Mouse (Mus musculus) forebrain, embryonic 16.5 days (tissue): ENCODE results near the gene Ccdc85b. TPM values are rescaled to one million over a fixed set of nuclear protein-coding genes. Genes with fewer than 3 reads are reported as not detected.
"Not testable (repeated sequence)": the region's sequence is repeated elsewhere in the genome, so short reads cannot be mapped to it uniquely, and the experiment has no call there.

ENCODE experiments used
- ATAC-seq: fragments of 200-750 bp; cut with Nextera tagmentation; 2 replicates; pipeline ENCODE4 v1.8.0; 2017; ENCODE audit warnings: mild to moderate bottlenecking, moderate library complexity
- H3K27ac ChIP-seq: fragments of 300-500 bp; sonication (generic); 2 replicates; pipeline ENCODE4 v1.5.1; 2014; ENCODE audit warnings: low read length, control low read depth
- H3K27me3 ChIP-seq: fragments of 300-500 bp; sonication (generic); replicated peaks from 2 replicates; pipeline ENCODE4 v1.6.1; 2014; ENCODE audit warnings: low read length; ENCODE audit not compliant: control insufficient read depth, insufficient read depth
- H3K36me3 ChIP-seq: fragments of 300-500 bp; sonication (generic); 2 replicates; pipeline ENCODE4 v1.6.1; 2014; ENCODE audit not compliant: control insufficient read depth, insufficient read depth
- H3K4me1 ChIP-seq: fragments of 300-500 bp; sonication (generic); replicated peaks from 2 replicates; pipeline ENCODE4 v1.6.1; 2014; ENCODE audit warnings: low read length; ENCODE audit not compliant: control insufficient read depth, insufficient read depth
- H3K4me2 ChIP-seq: fragments of 300-500 bp; sonication (generic); 2 replicates; pipeline ENCODE4 v1.6.1; 2014; ENCODE audit warnings: mild to moderate bottlenecking, low read length, control low read depth
- H3K4me3 ChIP-seq: fragments of 300-500 bp; sonication (generic); replicated peaks from 2 replicates; pipeline ENCODE4 v1.5.1; 2014; ENCODE audit warnings: mild to moderate bottlenecking, low read length, control low read depth
- H3K9ac ChIP-seq: fragments of 300-500 bp; sonication (generic); replicated peaks from 2 replicates; pipeline ENCODE4 v1.6.1; 2014; ENCODE audit warnings: low read depth, low read length, control low read depth
- H3K9me3 ChIP-seq: fragments of 300-500 bp; sonication (generic); 2 replicates; pipeline ENCODE4 v1.6.1; 2016; ENCODE audit warnings: low read length; ENCODE audit not compliant: control insufficient read depth
- WGBS: fragments of 180-500 bp; shearing (Covaris S2); extraction: QIAGEN DNeasy Blood & Tissue Kit; methylation state at CpG from one replicate; pipeline ENCODE4 v1.1.7; 2014; 5-methylcytosine and 5-hydroxymethylcytosine counted together
- polyA plus RNA-seq: library from polyadenylated mRNA; unstranded; fragments of >200 nt; fragmentation: Nextera tagmentation; extraction: Ambion mirVana; gene quantifications from 2 replicates; pipeline ENCODE4 v1.2.1, GENCODE M21; 2015

Gene Ccdc85b
- polyA plus RNA-seq, 1 experiment from 2014 or later, result 8.8 TPM

DNA sequence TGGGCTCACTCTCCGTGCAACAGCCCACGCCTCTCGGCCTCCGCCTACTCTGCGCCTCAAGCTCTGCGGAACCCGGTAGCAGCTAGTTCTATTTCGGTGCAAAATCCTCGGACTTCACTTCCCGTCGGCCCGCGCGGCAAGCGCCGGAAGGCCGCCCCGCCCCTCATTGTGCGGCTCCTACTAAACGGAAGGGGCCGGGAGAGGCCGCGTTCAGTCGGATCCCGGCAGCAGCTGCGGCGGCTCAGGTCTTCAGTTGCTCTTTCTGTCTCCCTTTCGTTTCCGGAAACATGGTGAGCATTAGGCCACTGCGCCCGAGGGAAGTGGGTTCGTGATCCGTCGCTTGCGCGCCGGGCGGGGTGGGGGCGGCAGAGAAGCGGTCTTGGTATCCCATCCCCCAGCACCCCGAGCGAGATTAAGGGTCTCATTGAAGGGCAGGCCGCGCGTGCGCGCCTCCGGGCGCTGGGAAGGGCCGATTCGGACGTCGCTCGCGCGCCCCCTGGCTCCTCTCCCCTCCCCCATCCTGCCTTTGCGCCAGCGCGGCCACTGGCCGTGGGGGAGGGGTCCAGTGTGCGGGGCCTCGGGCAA lies 32.7 kb upstream of the Ccdc85b start, which contains the start of gene Cfl1:
Gene Cfl1 (plus strand): TSS at position 143 of the 585 bp plus-strand sequence.
- Histone ChIP-seq H3K27me3 (no peaks in the 10 kb centered on the region), H3K9me3 (no peaks in the 10 kb centered on the region), H3K36me3 (peaks cover 14% of the 10 kb centered on the region), H3K4me3 (peak within 1 kb of the TSS; percentile 100), H3K27ac (peak within 1 kb of the TSS; percentile 99), H3K4me2 (peak within 1 kb of the TSS; percentile 87), H3K9ac (peak within 1 kb of the TSS; percentile 98), H3K4me1 (peaks cover 37% of the 10 kb centered on the region)
- peak; percentile 78 for ATAC-seq
- WGBS, result under 1% methylated on average over 59 of the region's 62 CpGs

DNA sequence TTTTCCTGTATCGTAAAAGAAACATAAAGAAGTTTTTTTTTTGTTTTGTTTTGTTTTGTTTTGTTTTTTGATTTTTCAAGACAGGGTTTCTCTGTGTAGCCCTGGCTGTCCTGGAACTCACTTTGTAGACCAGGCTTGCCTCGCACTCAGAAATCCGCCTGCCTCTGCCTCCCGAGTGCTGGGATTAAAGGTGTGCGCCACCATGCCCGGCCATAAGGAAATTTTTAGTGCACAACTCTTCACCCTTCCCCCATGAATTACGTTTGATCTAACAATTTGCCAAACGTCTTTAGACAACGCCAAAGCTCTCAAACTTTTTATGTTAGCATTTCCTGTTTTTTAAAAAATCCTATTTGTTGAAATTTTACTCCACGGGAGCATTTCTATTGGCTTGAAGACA lies 32.0 kb upstream of the Ccdc85b start:
- not testable (repeated sequence) for H3K9me3 ChIP-seq, H3K27me3 ChIP-seq, ATAC-seq, H3K9ac ChIP-seq
- Histone ChIP-seq H3K4me2 (peak overlapping the region; percentile 46), H3K27ac (peak overlapping the region; percentile 99), H3K36me3 (peaks cover 17% of the 10 kb centered on the region), H3K4me3 (peak overlapping the region; percentile 100), H3K4me1 (peaks cover 37% of the 10 kb centered on the region)
- WGBS, result 47% methylated on average over 10 of the region's 10 CpGs

DNA sequence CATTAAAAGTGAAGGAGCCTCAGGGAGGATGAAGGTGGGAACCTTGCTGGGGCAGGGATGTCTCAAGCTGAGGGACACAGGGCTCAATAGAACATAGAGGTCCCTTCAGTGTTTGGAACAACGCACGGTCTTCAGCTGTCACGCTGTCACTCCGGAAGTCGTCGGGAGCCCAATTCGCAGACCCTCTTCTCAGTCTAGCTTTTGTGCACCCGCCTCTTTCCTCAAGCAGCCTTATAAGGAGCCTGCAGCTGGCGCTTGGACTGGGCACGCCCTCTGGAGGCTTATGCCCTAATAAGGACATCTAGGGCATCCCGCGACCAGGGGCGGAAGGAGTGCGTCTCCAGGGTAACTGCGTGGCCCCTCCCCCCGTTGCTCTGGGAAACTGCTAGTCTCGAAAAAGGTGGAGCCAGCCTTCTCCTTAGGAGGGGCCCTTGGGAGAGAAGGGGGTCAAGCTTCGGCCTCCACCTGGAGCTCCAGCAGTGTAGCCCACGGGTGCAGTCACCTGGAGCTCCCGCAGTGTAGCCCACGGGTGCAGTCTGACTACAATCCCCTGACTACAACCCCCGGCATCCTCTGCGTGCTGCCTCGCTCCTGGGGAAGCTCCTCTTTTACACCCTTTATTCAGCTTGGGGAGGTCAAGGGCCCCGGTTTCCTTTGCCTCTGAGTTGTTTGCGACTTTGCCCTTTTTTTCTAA lies 31.3 kb upstream of the Ccdc85b start:
- peak overlapping the region; percentile 58 for H3K4me2 ChIP-seq
- H3K27ac ChIP-seq, result peak overlapping the region; percentile 98
- ATAC-seq, result peak; percentile 78
- H3K4me3 ChIP-seq, result peak overlapping the region; percentile 59
- H3K4me1 ChIP-seq, result peaks cover 37% of the 10 kb centered on the region
- H3K9ac ChIP-seq, result peak overlapping the region; percentile 60
- no peaks in the 10 kb centered on the region for H3K27me3 ChIP-seq
- WGBS, result under 1% methylated on average over 26 of the region's 26 CpGs
- peaks cover 13% of the 10 kb centered on the region for H3K36me3 ChIP-seq
- H3K9me3 ChIP-seq, result no peaks in the 10 kb centered on the region

DNA sequence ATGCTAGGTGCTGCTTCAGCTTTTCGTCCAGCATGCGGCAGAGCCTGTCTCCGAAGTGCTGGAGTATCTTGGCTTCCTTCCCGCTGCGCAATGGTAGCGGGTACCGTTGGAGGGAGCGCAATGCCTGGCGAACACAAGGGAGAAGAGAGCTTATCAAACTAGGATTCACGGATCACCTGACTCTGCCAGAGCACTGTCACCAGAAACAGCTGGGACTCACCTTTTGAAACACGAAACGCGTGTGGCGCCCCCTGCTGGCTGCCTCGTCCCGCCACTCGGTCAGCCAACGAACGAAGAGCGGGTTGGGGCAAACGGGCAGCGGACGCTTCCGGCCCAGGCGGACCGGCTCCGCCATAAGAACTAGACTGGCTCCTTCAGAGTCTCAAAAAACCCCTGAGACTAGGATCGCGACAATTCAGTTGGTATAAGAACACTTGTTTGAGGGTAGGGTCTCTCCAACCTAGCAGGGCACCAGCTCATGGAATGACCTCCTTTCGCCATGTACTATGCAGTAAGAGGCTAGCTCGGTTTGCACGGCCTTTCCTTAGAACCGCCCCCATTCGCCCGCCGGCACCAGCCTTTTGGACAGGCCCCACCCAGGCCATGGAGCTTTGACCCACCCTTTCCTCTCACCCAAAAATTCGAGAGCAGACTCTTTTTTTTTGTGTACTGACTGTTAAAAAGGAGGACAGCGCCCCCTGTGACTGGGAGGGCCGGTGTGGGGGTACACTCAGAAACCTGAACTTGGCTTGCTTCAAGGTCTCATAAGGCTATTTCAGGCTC lies 30.3 kb upstream of the Ccdc85b start, which contains the start of gene Mus81:
Gene Mus81 (minus strand): TSS at position 635 of the 783 bp plus-strand sequence.
- Histone ChIP-seq H3K27ac (peak within 1 kb of the TSS; percentile 98), H3K9me3 (no peaks in the 10 kb centered on the region), H3K27me3 (no peaks in the 10 kb centered on the region), H3K36me3 (peaks cover 8% of the 10 kb centered on the region), H3K4me2 (peak within 1 kb of the TSS; percentile 58), H3K9ac (peak within 1 kb of the TSS; percentile 60), H3K4me3 (peak within 1 kb of the TSS; percentile 59), H3K4me1 (peaks cover 33% of the 10 kb centered on the region)
- peak; percentile 47 for ATAC-seq
- WGBS, result under 1% methylated on average over 39 of the region's 39 CpGs

DNA sequence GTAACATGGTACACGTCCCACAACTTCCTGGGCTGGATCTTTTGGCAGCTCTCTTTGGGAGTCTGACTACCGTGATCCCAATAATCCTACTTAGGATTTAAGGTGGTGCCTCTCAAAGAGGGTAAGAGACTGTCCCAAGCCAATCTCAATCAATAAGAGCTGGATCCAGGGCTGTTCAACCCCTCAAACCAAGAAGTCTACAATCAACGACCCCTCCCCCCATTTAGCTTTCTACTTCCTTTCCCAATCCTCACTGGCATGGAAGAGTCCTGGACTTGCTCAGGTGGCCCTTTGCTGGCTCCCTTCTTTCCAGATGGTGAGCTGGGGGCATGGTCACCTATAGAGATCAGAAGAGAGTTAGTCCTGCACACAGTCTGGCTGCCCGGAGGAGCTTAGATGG lies 29.1 kb upstream of the Ccdc85b start:
- H3K4me3 ChIP-seq, result no peak overlapping the region
- ATAC-seq, result no peak
- peaks cover 22% of the 10 kb centered on the region for H3K4me1 ChIP-seq
- no peak overlapping the region for H3K27ac ChIP-seq
- peaks cover 3% of the 10 kb centered on the region; the same call in 1 of the 2 replicates for H3K36me3 ChIP-seq
- 90% methylated on average over 4 of the region's 4 CpGs for WGBS
- no peaks in the 10 kb centered on the region for H3K9me3 ChIP-seq
- H3K27me3 ChIP-seq, result no peaks in the 10 kb centered on the region
- no peak overlapping the region for H3K4me2 ChIP-seq
- no peak overlapping the region for H3K9ac ChIP-seq

DNA sequence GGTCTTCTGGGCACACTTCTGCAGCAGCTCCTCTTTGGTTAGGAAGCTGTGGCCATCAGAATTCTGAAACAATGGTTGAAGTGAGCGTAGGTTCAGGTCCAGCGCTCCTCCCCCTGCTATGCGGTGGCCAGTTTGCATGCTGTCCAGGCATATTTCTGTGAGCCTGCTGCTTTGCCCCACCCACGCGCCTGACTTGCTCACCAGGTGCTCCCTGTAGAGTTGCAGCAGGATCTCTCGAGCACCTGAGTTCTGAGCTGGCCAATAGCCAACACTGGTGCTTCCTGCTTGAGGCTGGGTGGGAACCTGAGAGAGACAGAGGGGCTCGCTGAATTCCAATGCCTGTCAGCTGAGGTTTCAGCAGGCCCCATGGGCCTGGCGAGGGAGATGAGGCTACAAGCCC lies 28.6 kb upstream of the Ccdc85b start:
- peaks cover 3% of the 10 kb centered on the region; the same call in 1 of the 2 replicates for H3K36me3 ChIP-seq
- H3K4me2 ChIP-seq, result no peak overlapping the region

DNA sequence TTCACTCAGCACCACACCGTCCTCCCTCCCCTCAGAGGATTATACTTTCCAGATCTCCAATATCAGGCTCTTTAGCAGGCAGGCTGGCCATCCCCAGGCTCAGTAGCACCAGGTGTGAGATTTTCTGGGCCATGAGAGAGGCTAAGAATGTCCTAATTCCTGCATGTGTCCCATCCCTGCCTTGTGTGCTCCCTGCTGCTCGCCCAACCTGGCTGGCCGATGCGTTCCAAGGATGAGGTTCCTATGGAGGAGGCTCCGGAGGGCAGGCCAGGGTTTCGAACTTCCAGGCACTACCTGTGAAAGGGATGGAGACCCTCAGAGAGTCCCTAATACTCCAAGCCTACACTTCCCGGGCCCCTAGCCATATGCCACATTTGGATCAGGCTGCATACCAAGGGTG lies 28.1 kb upstream of the Ccdc85b start:
- Histone ChIP-seq H3K4me3 (no peak overlapping the region), H3K4me1 (peaks cover 19% of the 10 kb centered on the region), H3K27ac (no peak overlapping the region), H3K4me2 (no peak overlapping the region), H3K9ac (no peak overlapping the region), H3K36me3 (peaks cover 3% of the 10 kb centered on the region; the same call in 1 of the 2 replicates), H3K27me3 (no peaks in the 10 kb centered on the region), H3K9me3 (no peaks in the 10 kb centered on the region)
- no peak for ATAC-seq
- WGBS, result 94% methylated on average over 7 of the region's 7 CpGs

More for the DNA sequence above, 28.6 kb upstream of the Ccdc85b start:
- H3K4me1 ChIP-seq, result peaks cover 19% of the 10 kb centered on the region
- H3K27me3 ChIP-seq, result no peaks in the 10 kb centered on the region
- no peaks in the 10 kb centered on the region for H3K9me3 ChIP-seq
- 89% methylated on average over 8 of the region's 8 CpGs for WGBS
- no peak for ATAC-seq
- H3K27ac ChIP-seq, result no peak overlapping the region
- no peak overlapping the region for H3K4me3 ChIP-seq
- H3K9ac ChIP-seq, result no peak overlapping the region

DNA sequence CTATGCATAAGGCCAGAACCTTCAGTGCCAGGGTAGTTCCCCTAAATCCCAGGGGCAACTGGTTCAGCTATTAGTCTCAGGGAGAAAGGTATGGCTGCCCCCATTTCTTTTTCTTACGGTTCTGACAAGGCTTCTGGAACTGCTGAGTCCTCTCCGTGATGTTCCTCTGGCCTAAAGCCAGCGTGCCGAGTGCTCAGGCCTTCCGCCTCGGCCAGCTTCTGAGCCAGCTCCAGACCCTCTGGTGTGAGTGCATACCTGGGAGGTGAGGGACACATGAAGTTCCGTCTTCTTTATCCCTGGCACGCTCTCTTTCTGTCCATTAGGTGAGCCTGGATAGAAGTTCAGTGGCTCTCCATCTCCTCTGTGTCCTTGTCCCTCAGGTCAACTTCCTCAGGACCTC lies 27.7 kb upstream of the Ccdc85b start:
- 95% methylated on average over 8 of the region's 8 CpGs for WGBS
- ATAC-seq, result no peak

DNA sequence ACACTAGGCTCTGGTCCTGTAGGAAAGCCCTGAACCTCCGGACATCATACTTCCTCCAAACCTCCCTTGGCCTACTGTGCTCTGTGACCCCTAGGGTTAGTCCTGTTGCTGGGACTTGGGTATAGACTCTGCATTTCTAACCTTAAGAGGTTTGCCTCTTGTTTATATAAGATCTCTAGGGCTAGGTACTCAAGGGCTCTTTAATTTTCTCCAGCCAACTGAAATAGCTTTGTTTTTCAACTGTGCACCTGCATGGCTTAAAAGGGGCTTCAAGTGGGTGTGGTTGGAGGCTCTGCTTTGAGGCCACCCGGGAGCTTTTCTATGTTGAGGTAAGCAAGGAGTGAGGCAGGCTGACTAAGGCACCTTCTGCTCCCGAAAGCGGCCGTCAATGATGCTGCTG lies 26.8 kb upstream of the Ccdc85b start:
- H3K36me3 ChIP-seq, result peaks cover 3% of the 10 kb centered on the region; the same call in 1 of the 2 replicates
- no peak for ATAC-seq
- no peak overlapping the region for H3K9ac ChIP-seq
- H3K4me3 ChIP-seq, result no peak overlapping the region
- 94% methylated on average over 5 of the region's 5 CpGs for WGBS
- H3K9me3 ChIP-seq, result no peaks in the 10 kb centered on the region
- no peak overlapping the region for H3K4me2 ChIP-seq
- no peaks in the 10 kb centered on the region for H3K27me3 ChIP-seq
- H3K4me1 ChIP-seq, result peaks cover 19% of the 10 kb centered on the region
- H3K27ac ChIP-seq, result no peak overlapping the region

More for the DNA sequence above, 27.7 kb upstream of the Ccdc85b start:
- H3K27me3 ChIP-seq, result no peaks in the 10 kb centered on the region
- H3K9me3 ChIP-seq, result no peaks in the 10 kb centered on the region
- no peak overlapping the region for H3K27ac ChIP-seq
- H3K36me3 ChIP-seq, result peaks cover 3% of the 10 kb centered on the region; the same call in 1 of the 2 replicates
- H3K4me2 ChIP-seq, result no peak overlapping the region
- H3K9ac ChIP-seq, result no peak overlapping the region
- no peak overlapping the region for H3K4me3 ChIP-seq
- peaks cover 19% of the 10 kb centered on the region for H3K4me1 ChIP-seq
